Mouse (Mus musculus) bone marrow, adult 2 months (tissue): ENCODE measurements around the gene Foxf1.

Source experiments
- CTCF ChIP-seq: fragments of 200-500 bp; IDR thresholded peaks from 2 replicates; pipeline ENCODE4 v1.5.1; 2011; ENCODE audit warnings: low read length, control low read depth; ENCODE audit not compliant: control insufficient read depth, insufficient read depth
- POLR2A ChIP-seq: fragments of 200-500 bp; IDR thresholded peaks from 2 replicates; pipeline ENCODE4 v1.6.1; 2011; ENCODE audit warnings: low read depth, mild to moderate bottlenecking, control low read depth, low read length, borderline replicate concordance; ENCODE audit not compliant: control insufficient read depth

DNA sequence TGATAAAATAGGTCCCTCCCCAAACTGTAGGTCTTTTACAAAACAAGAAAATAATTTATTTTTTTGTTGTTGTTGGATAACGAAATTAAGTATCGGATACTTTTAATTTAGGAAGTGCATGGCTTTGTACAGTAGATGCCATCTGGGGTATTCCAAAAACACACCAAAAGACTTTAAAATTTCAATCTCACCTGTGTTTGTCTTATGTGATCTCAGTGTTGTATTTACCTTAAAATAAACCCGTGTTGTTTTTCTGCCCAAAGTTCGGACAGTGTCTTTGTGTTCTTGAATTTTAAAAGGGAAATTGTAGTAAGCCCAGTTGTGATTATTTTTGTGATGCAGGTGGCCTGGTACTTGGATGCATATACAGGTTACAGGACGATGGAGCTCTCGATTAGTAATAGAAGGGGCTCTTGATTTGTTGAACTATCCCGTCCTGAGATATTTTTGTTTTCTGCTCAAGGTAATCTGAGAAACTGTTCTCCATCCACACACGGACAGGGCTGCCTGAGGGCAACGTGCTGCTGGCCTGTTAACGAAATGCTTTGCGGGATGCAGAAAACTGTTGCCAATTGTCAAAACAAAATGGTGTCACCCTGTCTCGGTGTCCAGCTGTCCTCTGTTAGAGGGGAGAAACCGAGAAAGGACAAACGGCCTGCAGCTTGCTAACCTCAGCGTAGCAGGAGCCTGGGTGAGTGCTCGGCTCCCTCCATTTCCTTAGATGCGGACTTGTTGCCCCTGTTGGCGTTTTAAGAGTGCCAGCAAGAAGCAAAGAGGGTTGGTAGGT lies 34.6 kb downstream of the Foxf1 start:
- TF ChIP-seq CTCF, result no peak
- TF ChIP-seq POLR2A, result no peak
